Mouse (Mus musculus) MEL (cell line): Measurements from ENCODE around the gene C2cd2. TPM values are rescaled to one million over a fixed set of nuclear protein-coding genes. Genes with fewer than 3 reads are reported as not detected.

Experiments used
- DNase-seq: peaks from one replicate; pipeline ENCODE4 v3.0.0; 2011; ENCODE audit warnings: low read depth, low spot score
- H3K27ac ChIP-seq: 2 replicates; pipeline ENCODE4 v1.5.1; 2012; ENCODE audit warnings: low read depth, mild to moderate bottlenecking, control low read depth, low read length, moderate library complexity; ENCODE audit not compliant: control insufficient read depth
- H3K27me3 ChIP-seq, 2 experiments: fragments of 150-350 bp in 1 of 2; sonication (generic) in 1 of 2; 2 replicates each; pipeline ENCODE4 v1.6.1; 2012; ENCODE audit warnings: low read length in 2 of 2, mild to moderate bottlenecking in 2 of 2, improper control_type of control experiment in 1 of 2, moderate library complexity in 1 of 2; ENCODE audit not compliant: insufficient read depth in 2 of 2, control insufficient read depth in 1 of 2
- H3K36me3 ChIP-seq, 2 experiments: 2 replicates each; pipeline ENCODE4 v1.6.1; 2012 to 2014; ENCODE audit warnings: low read length in 2 of 2, improper control_type of control experiment in 1 of 2, inconsistent platforms in 1 of 2, mild to moderate bottlenecking in 1 of 2; ENCODE audit not compliant: insufficient read depth in 2 of 2, control insufficient read depth in 1 of 2
- H3K4me1 ChIP-seq, 2 experiments: fragments of 150-350 bp in 1 of 2; sonication (generic) in 1 of 2; 2 replicates each; pipeline ENCODE4 v1.6.1; 2012; ENCODE audit warnings: low read length in 2 of 2, improper control_type of control experiment in 1 of 2, mild to moderate bottlenecking in 1 of 2; ENCODE audit not compliant: insufficient read depth in 2 of 2, control insufficient read depth in 1 of 2
- H3K4me3 ChIP-seq, 2 experiments: fragments of 150-350 bp in 1 of 2; sonication (generic) in 1 of 2; 2 replicates each; pipeline ENCODE4 v1.5.1; 2012; ENCODE audit warnings: low read depth in 2 of 2, low read length in 2 of 2, mild to moderate bottlenecking in 2 of 2, moderate library complexity in 2 of 2, control low read depth in 1 of 2, improper control_type of control experiment in 1 of 2; ENCODE audit not compliant: control insufficient read depth in 1 of 2, insufficient read depth in 1 of 2
- H3K79me2 ChIP-seq: 2 replicates; pipeline ENCODE4 v1.6.1; 2012; ENCODE audit warnings: mild to moderate bottlenecking, low read length, moderate library complexity; ENCODE audit not compliant: control insufficient read depth, poor library complexity, insufficient read depth
- H3K9ac ChIP-seq: 2 replicates; pipeline ENCODE4 v1.6.1; 2012; ENCODE audit warnings: low read depth, mild to moderate bottlenecking, control low read depth, low read length, moderate library complexity; ENCODE audit not compliant: control insufficient read depth, poor library complexity, severe bottlenecking
- H3K9me3 ChIP-seq: fragments of 150-350 bp; sonication (generic); replicated peaks from 2 replicates; pipeline ENCODE4 v1.6.1; 2012; ENCODE audit warnings: mild to moderate bottlenecking, low read length, improper control_type of control experiment, moderate library complexity; ENCODE audit not compliant: insufficient read depth
- CHD1 ChIP-seq: IDR thresholded peaks from 2 replicates; pipeline ENCODE4 v1.6.1; 2012; ENCODE audit warnings: low read depth, mild to moderate bottlenecking, inconsistent platforms, low read length, improper control_type of control experiment
- CHD2 ChIP-seq: IDR thresholded peaks from 2 replicates; pipeline ENCODE4 v1.6.1; 2011; ENCODE audit warnings: low read length, improper control_type of control experiment
- EP300 ChIP-seq, 2 experiments: IDR thresholded peaks; 2 replicates each; pipeline ENCODE4 v1.6.1; 2011; ENCODE audit warnings: improper control_type of control experiment in 2 of 2, low read length in 2 of 2, low read depth in 1 of 2, mild to moderate bottlenecking in 1 of 2
- ETS1 ChIP-seq: IDR thresholded peaks from 2 replicates; pipeline ENCODE4 v1.6.1; 2012; ENCODE audit warnings: low read depth, mild to moderate bottlenecking, inconsistent platforms, low read length, improper control_type of control experiment, moderate library complexity
- HCFC1 ChIP-seq: IDR thresholded peaks from 2 replicates; pipeline ENCODE4 v1.6.1; 2012; ENCODE audit warnings: low read depth, mild to moderate bottlenecking, inconsistent platforms, low read length, improper control_type of control experiment, moderate library complexity
- MAX ChIP-seq: IDR thresholded peaks from 2 replicates; pipeline ENCODE4 v1.6.1; 2011; ENCODE audit warnings: low read length, improper control_type of control experiment
- MEF2A ChIP-seq: IDR thresholded peaks from 2 replicates; pipeline ENCODE4 v1.6.1; 2014; ENCODE audit warnings: low read depth, mild to moderate bottlenecking, inconsistent platforms, low read length, improper control_type of control experiment; ENCODE audit not compliant: poor library complexity, insufficient replicate concordance, severe bottlenecking; ENCODE audit errors: extremely low read depth
- MXI1 ChIP-seq: IDR thresholded peaks from 2 replicates; pipeline ENCODE4 v1.6.1; 2011; ENCODE audit warnings: mild to moderate bottlenecking, low read depth, low read length, improper control_type of control experiment
- MYC ChIP-seq: IDR thresholded peaks from 2 replicates; pipeline ENCODE4 v1.6.1; 2011; ENCODE audit warnings: low read depth, mild to moderate bottlenecking, low read length, improper control_type of control experiment, moderate library complexity
- NELFE ChIP-seq: IDR thresholded peaks from 2 replicates; pipeline ENCODE4 v1.6.1; 2011; ENCODE audit warnings: low read depth, low read length, improper control_type of control experiment
- SIN3A ChIP-seq: IDR thresholded peaks from 2 replicates; pipeline ENCODE4 v1.6.1; 2012; ENCODE audit warnings: low read length, improper control_type of control experiment, inconsistent platforms
- TCF12 ChIP-seq: IDR thresholded peaks from 2 replicates; pipeline ENCODE4 v1.6.1; 2014; ENCODE audit warnings: low read depth, mild to moderate bottlenecking, inconsistent platforms, low read length, improper control_type of control experiment, moderate library complexity
- UBTF ChIP-seq: IDR thresholded peaks from 2 replicates; pipeline ENCODE4 v1.6.1; 2012; ENCODE audit warnings: low read depth, mild to moderate bottlenecking, inconsistent platforms, low read length, improper control_type of control experiment, moderate library complexity, borderline replicate concordance; ENCODE audit not compliant: insufficient read depth
- ZC3H11A ChIP-seq: IDR thresholded peaks from 2 replicates; pipeline ENCODE4 v1.6.1; 2012; ENCODE audit warnings: low read depth, mild to moderate bottlenecking, inconsistent platforms, low read length, improper control_type of control experiment
- ZNF384 ChIP-seq: IDR thresholded peaks from 2 replicates; pipeline ENCODE4 v1.6.1; 2012; ENCODE audit warnings: low read depth, mild to moderate bottlenecking, inconsistent platforms, low read length, improper control_type of control experiment
- polyA plus RNA-seq, 2 experiments: library from polyadenylated mRNA; stranded (reverse) in 1 of 2; unstranded in 1 of 2; fragments of >175 nt in 1 of 2; fragments of >200 nt in 1 of 2; gene quantifications; 2 replicates each; pipeline versions ENCODE4 v1.2.1 to v1.2.4; 2012; ENCODE audit warnings: low replicate concordance in 2 of 2, low read depth in 1 of 2; ENCODE audit not compliant: insufficient read length in 2 of 2, insufficient read depth in 1 of 2, missing spikeins in 1 of 2
- total RNA-seq: library from RNA; depleted of rRNA; stranded (reverse); fragments of 300-350 nt; gene quantifications from 2 replicates; pipeline ENCODE4 v1.2.3, GENCODE M21; 2012

C2cd2 gene
- total and polyA plus RNA-seq, 3 experiments, result 8.9 to 20.7 TPM; not detected in 1

- Histone ChIP-seq H3K27ac (no peak overlapping the region), H3K9me3 (no peaks in the 10 kb centered on the region), H3K27me3 (no peaks in the 10 kb centered on the region; a peak in 1 of 4 replicates), H3K79me2 (no peaks in the 10 kb centered on the region), H3K36me3 (peaks cover 0 to 23% of the 10 kb centered on the region in 2 experiments; a peak in 2 of 4 replicates), H3K4me1 (peaks cover 25 to 29% of the 10 kb centered on the region in 2 experiments), H3K9ac (no peak overlapping the region), H3K4me3 (no peak overlapping the region)
- no peak for DNase-seq
- TF ChIP-seq UBTF (no peak), MXI1 (no peak), ZNF384 (no peak), CHD2 (no peak), ETS1 (no peak), TCF12 (no peak), ZC3H11A (no peak), NELFE (no peak)
Measured at GRCm38 (mm10) chr16:97929520-97929919, 32.9 kb downstream of the C2cd2 start.

- Histone ChIP-seq H3K4me1 (peaks cover 25 to 34% of the 10 kb centered on the region in 2 experiments), H3K9ac (0 out of 2 replicates have a peak overlapping the region, but pooled peaks have one; percentile 4), H3K4me3 (no peak overlapping the region), H3K27ac (peak overlapping the region; percentile 42; the same call in 1 of the 2 replicates), H3K27me3 (no peaks in the 10 kb centered on the region), H3K9me3 (no peaks in the 10 kb centered on the region), H3K79me2 (no peaks in the 10 kb centered on the region; the same call in 1 of the 2 replicates), H3K36me3 (peaks cover 0 to 23% of the 10 kb centered on the region in 2 experiments; a peak in 2 of 4 replicates)
- TF ChIP-seq MYC, result peak; percentile 69; the same call in 1 of the 2 replicates
- no peak for TF ChIP-seq CHD1
- peak; percentile 67 for TF ChIP-seq MXI1
- TF ChIP-seq EP300 (IDR thresholded peaks at IDR 0.05; ENCODE audit: low read depth in 1 of 2, low read length in 2 of 2), result peak; percentile 37 to 38; a peak in 3 of 4 replicates
- 0 out of 2 replicates have a peak, but pooled peaks have one; percentile 20 for TF ChIP-seq HCFC1
- peak; percentile 70 for TF ChIP-seq SIN3A
- no peak for TF ChIP-seq MEF2A
- peak; percentile 74; the same call in 1 of the 2 replicates for TF ChIP-seq MAX
- DNase-seq, result peak; percentile 58
Measured at GRCm38 (mm10) chr16:97927331-97927938, 35.0 kb downstream of the C2cd2 start.
